Mouse (Mus musculus): ENCODE data around the gene Lca5l.
A peak's percentile ranks its signal among the peaks of the same experiment; 100 is the strongest.
"Not testable (repeated sequence)": the region's sequence is repeated elsewhere in the genome, so short reads cannot be mapped to it uniquely, and the experiment has no call there.

Lca5l gene

GRCm38 (mm10) chr16:96168837-96169236 lies 23.2 kb downstream of the Lca5l start:
- DNase-seq (ENCODE audit: low spot score in 2 of 2), result no peak

GRCm38 (mm10) chr16:96165723-96166264 lies 26.3 kb downstream of the Lca5l start:
- DNase-seq (ENCODE audit: low spot score in 2 of 2), result no peak

GRCm38 (mm10) chr16:96161336-96161735 lies 30.7 kb downstream of the Lca5l start:
- no peak for DNase-seq (ENCODE audit: low spot score in 2 of 2)

- DNase-seq (ENCODE audit: low spot score in 2 of 2), result no peak
Observed at GRCm38 (mm10) chr16:96160927-96161326, 31.1 kb downstream of the Lca5l start.

- DNase-seq (ENCODE audit: low spot score in 2 of 2), result no peak
Observed at GRCm38 (mm10) chr16:96159794-96160346, 32.2 kb downstream of the Lca5l start.

GRCm38 (mm10) chr16:96159091-96159731 lies 32.9 kb downstream of the Lca5l start:
- DNase-seq (ENCODE audit: low spot score in 2 of 2), result no peak

GRCm38 (mm10) chr16:96158511-96159080 lies 33.5 kb downstream of the Lca5l start:
- no peak for DNase-seq (ENCODE audit: low spot score in 2 of 2)

GRCm38 (mm10) chr16:96157171-96157570 lies 34.9 kb downstream of the Lca5l start:
- DNase-seq (ENCODE audit: low spot score in 2 of 2), result peak; percentile 68 to 86

- DNase-seq (ENCODE audit: low spot score in 2 of 2), result peak; percentile 72 to 77
Observed at GRCm38 (mm10) chr16:96156019-96156418, 36.1 kb downstream of the Lca5l start.

GRCm38 (mm10) chr16:96154476-96154875 lies 37.6 kb downstream of the Lca5l start:
- no peak for DNase-seq (ENCODE audit: low spot score in 2 of 2)

GRCm38 (mm10) chr16:96151551-96151950 lies 40.5 kb downstream of the Lca5l start:
- peak in 1 of 2 experiments; percentile 33 for DNase-seq (ENCODE audit: low spot score in 2 of 2)

- DNase-seq (ENCODE audit: low spot score in 2 of 2), result no peak
Observed at GRCm38 (mm10) chr16:96150995-96151394, 41.1 kb downstream of the Lca5l start.

- no peak for DNase-seq (ENCODE audit: low spot score in 2 of 2)
Observed at GRCm38 (mm10) chr16:96149311-96149710, 42.8 kb downstream of the Lca5l start.

- no peak for DNase-seq (ENCODE audit: low spot score in 2 of 2)
Observed at GRCm38 (mm10) chr16:96148834-96149233, 43.2 kb downstream of the Lca5l start.

GRCm38 (mm10) chr16:96145814-96146213 lies 46.3 kb downstream of the Lca5l start:
- DNase-seq (ENCODE audit: low spot score in 2 of 2), result no peak

GRCm38 (mm10) chr16:96145110-96145800 lies 46.8 kb downstream of the Lca5l start, which contains the start of gene Wrb:
Wrb (plus strand) TSS chr16:96145407.
- DNase-seq (ENCODE audit: low spot score in 2 of 2), result peak; percentile 99

- DNase-seq (ENCODE audit: low spot score in 2 of 2), result not testable (repeated sequence)
Observed at GRCm38 (mm10) chr16:96144748-96145109, 47.3 kb downstream of the Lca5l start.

GRCm38 (mm10) chr16:96128466-96128865 lies 63.6 kb downstream of the Lca5l start:
- no peak for DNase-seq (ENCODE audit: low spot score in 2 of 2)

- peak; percentile 94 to 97 for DNase-seq (ENCODE audit: low spot score in 2 of 2)
Observed at GRCm38 (mm10) chr16:96127657-96128344, 64.3 kb downstream of the Lca5l start, which contains the start of gene Hmgn1. Hmgn1 (minus strand) TSS chr16:96127729.

GRCm38 (mm10) chr16:96127288-96127656 lies 64.8 kb downstream of the Lca5l start:
- no peak for DNase-seq (ENCODE audit: low spot score in 2 of 2)

GRCm38 (mm10) chr16:96126684-96127171 lies 65.3 kb downstream of the Lca5l start:
- DNase-seq (ENCODE audit: low spot score in 2 of 2), result peak in 1 of 2 experiments; percentile 5
